Mouse (Mus musculus): ENCODE measurements at regions not wholly inside any gene's neighbourhood (a gene's known extent, or its start where the extent isn't known, plus 50 kb on each side); places are given as distances from the start of the nearest gene placed in this dataset.

DNA sequence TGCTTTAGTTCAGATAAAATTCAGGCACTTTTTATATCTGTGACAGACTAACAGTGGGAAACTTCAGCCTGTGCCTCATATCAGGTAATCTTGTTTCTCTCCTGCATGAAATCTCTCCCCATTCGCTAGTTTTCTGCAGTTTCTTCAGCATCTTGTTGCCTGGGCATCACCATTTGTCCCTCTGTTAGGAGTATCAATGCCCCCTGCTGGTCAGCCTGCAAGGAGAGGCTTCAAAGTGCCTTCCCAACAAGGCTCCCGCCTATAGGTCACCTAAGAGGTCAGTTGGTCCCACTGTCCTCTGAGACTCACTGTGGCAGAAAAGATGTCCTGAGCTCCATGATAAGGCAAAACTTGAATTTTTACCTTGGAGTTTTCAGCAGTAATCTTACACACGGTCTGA is 209.8 kb upstream of the Usp25 start:
- no peak; the same call in 1 of the 2 replicates for TF ChIP-seq CTCF (conservative IDR thresholded peaks at IDR 0.05; ENCODE audit: low read length)
- TF ChIP-seq NANOG (IDR thresholded peaks at IDR 0.05; ENCODE audit: borderline replicate concordance, low read length), result no peak

Data from E14TG2a.4 (cell line).